Mouse (Mus musculus): ENCODE measurements around the gene Adssl1. TPM values are rescaled to one million over a fixed set of nuclear protein-coding genes. Genes with fewer than 3 reads are reported as not detected.

Gene Adssl1
- polyA plus RNA-seq, 1 experiment, result 0.90 TPM

DNA sequence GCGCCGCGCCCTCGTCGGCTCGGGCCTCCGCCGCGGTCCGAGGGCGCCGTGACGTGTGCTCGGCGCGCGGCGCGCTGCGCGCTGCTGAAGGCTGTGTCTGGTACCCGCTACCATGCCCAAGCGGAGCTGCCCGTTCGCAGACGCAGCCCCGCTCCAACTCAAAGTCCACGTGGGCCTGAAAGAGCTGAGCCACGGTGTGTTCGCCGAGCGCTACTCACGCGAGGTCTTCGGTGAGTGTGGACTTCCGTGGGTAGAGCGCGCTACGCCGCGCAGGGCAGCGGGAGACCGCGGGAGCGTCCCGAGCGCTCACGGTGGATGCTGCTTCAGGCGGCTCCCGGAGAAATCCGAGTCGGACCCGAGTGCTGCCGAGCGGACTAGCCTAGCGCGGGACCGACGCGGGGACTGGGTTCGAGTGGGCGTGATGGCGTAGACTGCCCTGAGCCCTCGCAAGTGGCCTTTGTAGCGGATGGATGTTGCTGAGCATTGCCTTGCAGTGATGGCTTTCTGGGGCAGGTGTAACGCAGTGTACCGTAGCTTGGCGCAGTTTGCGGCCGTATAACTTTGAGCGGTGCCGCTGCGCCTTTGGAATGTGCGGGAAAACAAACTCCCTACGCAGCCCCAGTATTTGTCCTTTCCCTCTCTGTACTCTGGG is 25.1 kb downstream of the Adssl1 start:
- WGBS, result under 1% methylated on average over 75 of the region's 75 CpGs
- no peak for DNase-seq (ENCODE audit: low read depth, low spot score)

DNA sequence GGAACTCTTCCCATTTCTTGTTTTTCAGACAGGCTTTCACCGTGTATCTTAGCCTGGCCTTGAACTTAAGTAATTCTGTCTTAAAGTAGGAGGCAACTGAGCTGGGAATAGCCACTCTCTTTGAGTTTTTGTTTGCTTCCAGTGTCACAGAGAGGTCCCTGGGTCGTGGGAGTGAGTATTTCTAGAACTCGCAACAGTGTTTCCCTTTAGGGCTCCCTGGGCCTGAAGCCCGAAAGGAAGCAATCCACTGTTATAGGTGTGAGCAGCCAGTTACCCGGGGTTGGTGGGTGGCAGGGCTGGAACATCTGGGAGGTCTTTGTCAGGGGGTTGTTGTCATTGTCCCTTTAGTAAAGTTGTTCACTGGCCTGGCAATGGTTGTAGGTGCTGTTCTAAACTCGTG is 26.3 kb downstream of the Adssl1 start:
- no peak for DNase-seq (ENCODE audit: low read depth, low spot score)
- 36% methylated on average over 6 of the region's 6 CpGs for WGBS

DNA sequence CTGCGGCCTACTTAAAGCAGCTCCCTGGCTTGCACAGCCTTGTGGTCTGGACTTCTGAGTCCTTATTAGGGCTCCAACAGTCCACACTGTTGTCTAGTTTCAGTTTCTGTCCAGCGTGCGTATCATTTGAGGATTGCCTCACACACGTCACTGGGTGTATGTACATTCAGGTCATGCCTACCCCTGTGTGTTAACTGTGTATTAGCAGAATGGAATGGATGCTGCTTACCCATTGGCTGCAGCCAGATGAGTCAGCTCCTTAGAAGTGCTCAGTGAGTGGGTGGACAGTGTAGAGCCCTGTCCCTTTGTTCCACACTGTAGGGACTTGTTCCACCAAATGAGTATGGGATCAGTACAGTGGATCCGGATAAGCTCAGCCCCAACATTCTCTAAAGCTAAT is 28.2 kb downstream of the Adssl1 start:
- DNase-seq (ENCODE audit: low read depth, low spot score), result no peak
- 84% methylated on average over 5 of the region's 5 CpGs for WGBS

DNA sequence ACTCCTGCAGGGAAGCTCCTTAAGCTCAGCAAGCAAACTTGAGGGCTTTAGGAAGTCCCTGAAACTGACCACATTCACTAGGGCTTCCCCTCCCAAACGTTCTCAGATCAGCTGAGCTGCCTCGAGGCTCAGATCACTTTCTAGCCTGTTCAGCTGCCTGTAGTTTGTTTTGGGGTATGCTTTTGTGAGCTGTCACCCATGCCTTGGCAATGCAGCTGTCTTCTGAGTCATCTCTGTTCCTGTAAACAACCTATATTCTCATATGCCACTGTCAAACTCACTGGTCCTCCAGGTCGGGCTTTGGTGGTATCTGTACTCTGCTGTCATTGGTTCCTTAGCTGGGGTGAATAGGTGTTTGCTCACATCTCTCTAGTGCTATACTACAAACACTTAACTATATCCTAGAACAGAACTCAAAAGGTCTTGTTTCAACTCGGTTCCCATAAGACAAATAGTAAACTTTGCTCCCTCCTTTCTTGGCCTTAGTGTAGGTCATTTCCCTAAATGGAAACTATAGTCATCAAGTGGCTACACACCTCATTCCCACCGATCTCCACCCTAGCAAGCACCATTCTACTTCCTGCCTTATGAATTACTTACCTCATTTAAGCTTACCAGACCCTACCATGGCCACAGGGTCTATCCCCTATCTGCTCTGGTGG is 32.1 kb downstream of the Adssl1 start:
- 47% methylated on average over 5 of the region's 5 CpGs for WGBS
- no peak for DNase-seq (ENCODE audit: low read depth, low spot score)

DNA sequence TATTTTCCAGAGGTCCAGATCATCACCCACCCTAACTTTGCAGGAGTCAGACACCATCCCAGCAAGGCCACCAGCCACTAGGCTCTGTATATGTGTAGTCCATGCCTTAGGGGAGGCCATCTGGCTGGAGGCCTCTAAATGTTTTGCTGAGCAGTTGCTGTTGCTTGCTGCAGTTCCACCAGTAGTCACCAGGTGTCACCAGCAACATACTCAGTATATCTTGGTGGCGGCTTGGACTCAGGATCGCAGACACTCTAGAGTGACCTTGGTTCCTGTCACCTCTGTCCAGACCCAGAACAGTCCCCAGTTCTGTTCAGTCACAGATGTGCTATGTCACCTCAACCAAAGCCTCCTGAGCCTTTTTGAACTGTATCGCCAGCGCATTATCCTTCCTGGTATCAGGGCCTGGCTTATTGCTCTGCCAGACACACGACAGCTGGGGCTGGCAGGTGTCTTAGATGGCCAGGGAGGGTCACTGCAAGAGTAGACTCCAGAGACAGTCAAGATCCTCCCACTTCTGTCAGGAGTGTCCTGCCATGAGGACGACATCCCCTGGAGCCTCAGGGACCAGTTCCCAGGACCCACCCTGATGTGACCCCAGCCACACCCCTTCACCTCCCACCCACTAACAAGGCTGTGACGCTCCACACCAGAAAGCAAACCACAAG is 33.4 kb downstream of the Adssl1 start:
- WGBS, result 24% methylated on average over 7 of the region's 7 CpGs

DNA sequence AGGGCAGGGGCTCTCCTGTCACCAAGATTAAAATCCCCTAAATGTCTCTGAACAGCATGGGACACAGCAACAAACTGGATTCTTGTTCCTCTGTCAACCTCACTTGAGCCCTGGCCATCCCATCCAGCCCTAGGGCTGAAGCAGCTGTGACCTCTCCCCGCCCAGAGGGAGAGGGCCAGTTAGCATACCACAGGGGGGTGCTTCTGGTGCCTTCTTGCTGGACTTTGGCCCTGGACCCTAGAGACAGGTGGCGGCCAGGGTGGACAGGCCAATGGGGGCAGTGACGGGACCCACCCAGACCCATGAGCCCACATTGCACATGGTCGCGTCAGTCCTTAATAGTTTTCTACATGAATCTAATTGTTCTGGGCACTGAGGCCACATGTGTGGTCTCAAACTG is 34.2 kb downstream of the Adssl1 start:
- no peak for DNase-seq (ENCODE audit: low read depth, low spot score)
- 95% methylated on average over 5 of the region's 5 CpGs for WGBS

More for the DNA sequence above, 33.4 kb downstream of the Adssl1 start:
- DNase-seq (ENCODE audit: low read depth, low spot score), result no peak

DNA sequence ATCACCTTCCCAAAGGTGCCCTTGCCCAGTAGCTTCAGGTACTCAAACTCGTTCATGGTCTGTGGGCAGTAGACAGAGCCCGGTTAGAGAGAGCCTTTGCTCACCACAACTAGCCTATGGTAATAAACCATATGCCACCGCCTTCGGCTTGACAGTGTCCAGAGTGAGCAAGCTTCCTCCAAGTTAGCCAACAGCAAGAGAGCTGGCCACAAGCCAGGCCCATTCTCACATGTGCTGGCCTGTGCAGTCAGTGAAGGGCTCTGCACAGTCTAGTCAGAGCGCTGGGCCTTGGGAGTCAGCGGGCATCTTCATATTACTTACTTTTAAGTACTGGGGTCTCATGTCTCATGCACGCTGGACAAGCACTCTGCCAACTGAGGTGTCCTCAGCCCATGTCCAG is 38.8 kb downstream of the Adssl1 start:
- WGBS, result 73% methylated on average over 7 of the region's 7 CpGs
- DNase-seq (ENCODE audit: low read depth, low spot score), result no peak

DNA sequence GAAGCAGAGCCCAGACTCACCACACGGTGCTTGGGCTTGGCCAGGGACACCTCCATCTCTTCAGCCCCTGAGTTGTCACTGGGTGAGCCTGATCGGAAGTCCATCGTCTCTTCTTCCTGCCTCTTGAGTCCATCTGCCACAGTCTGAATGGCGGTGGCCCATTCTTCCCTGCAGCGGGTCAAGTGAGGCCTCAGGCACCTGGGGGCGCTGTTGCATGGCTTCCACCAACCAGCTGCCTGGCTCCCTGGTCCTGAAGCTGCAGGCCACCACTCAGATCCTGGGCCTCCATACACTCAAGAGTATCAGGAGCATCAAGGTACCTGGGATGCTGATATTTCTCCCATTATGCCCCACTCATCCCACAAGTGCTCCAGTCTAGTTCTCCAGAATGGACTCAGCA is 39.3 kb downstream of the Adssl1 start:
- 83% methylated on average over 6 of the region's 6 CpGs for WGBS
- DNase-seq (ENCODE audit: low read depth, low spot score), result no peak

DNA sequence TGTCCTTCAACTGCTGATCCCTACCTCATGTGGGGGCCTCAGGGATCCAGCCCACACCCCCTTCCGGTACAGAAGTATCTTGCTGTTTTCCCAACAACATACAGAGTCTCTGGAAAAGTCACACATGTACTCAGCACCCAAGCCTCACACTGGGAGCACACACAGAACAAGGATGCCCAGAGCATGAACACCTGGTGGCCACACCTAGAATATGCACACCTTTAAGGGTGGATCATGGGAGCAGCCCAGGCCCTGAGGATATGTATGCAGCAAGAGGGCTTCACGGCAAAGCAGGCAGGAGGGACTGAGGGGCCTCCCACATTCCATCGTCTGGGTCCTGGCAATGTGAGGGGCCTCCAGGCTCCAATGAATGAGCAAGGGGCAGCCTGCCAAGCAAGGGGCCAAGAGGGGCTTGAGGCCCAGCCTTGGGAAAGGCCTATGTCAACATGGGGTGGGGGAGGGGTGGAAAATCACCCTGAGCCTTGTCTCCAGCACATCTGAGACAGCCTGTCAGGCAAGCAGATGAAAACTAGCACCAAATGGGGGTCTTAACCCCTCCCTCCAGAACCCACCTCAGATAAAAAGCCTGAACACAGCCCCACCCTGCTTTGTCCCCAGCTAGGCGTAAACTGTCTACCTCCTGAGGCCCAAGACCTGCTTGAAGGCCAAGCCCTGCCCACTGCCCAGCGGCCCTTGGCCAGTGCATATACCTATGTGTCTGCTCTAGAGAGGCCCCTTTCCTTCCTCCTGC is 40.9 kb downstream of the Adssl1 start:
- whole genome bisulfite sequencing, result 46% methylated on average over 5 of the region's 5 CpGs
- no peak for DNase-seq (ENCODE audit: low read depth, low spot score)

DNA sequence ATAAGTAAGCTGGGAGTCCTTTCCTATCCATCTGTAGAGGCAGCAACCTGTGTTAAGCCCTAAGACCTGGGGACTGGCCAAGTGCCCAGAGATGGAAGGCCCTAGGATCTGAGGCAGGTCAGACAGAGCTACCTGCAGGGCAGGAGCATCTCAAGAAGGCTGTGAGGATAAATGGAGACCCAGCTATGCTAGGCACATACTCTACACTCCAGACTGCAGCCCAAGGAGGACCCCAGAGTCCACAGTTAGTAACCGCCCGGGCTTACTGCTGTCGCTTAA is 41.4 kb downstream of the Adssl1 start:
- DNase-seq (ENCODE audit: low read depth, low spot score), result no peak
- 93% methylated on average over 3 of the region's 3 CpGs for WGBS

DNA sequence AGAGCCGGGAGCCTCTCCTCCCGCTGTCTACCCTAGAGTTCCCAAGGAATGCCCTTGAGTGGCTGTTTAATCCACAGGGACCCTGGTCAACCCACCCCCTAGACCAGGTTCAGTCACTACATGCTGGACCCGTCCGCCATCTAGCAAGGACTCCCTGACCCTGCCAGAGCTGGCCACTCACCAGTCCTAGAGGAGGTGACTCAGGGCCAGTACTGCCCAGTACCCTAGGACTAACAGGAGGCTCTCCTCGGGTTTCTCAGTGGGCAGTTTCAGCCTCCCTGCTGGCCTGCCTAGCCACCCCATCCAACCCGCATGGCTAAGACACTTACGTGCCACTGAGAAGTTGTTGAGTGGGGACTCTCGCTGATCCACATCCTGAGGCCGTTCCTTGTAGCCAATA is 42.0 kb downstream of the Adssl1 start:
- DNase-seq (ENCODE audit: low read depth, low spot score), result no peak
- WGBS, result 80% methylated on average over 9 of the region's 9 CpGs

DNA sequence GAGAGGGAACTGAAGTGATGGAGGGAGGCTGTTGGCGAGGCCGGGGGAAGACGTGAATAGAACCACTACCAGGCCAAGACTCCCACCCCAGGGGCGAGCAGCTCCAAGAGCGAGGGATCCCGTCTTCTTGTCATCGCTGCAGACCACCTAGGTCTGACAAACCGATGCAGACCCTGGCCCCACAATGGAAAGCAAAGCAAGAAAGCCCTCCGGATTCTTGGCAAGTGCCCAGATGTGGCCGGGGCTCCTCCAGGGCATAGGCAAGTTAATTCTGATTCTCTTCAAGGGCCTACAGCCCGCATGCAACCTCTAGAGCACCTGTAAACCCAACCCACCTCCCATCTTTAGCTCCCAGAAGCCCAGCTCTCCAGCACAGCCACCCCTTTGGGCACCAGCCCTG is 43.5 kb downstream of the Adssl1 start:
- no peak for DNase-seq (ENCODE audit: low read depth, low spot score)
- 89% methylated on average over 11 of the region's 11 CpGs for WGBS

DNA sequence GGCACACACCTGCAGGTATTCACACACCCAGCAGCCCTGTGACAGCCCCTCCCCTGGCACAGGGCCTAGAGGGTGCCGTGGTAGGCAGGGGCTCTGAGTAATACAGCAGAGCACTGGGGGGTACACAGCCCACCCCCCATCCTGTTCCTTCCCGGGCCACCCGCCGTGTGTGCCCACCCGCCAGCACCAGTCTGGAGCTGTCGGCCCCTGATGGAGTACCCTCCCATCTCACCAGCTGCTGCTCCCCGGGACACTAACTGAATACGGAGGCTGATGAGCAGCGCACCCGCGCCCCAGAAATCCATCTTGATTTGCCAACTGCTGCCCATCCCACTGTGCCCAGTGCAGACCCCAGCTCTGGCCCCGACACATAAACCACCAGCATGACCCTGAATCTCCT is 43.9 kb downstream of the Adssl1 start:
- no peak for DNase-seq (ENCODE audit: low read depth, low spot score)
- WGBS, result 89% methylated on average over 12 of the region's 12 CpGs

DNA sequence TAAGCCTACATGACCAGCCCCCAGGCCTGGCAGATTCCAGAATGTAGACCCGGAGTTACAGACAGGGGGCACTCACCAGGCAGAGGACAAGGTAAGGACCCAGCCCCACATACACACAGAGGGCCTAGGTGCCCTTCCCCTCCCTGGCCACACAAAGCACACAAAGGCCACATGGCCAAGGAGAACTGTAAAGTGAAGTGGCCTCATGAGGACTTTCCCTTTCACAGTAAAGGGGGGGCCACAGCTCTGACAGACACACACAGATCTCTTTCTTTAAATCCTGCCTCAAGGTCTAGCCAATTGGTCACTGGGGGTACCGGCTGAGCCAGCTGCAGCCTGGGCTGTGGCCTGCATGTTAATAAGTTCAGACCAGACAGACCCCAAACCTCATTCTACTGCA is 44.3 kb downstream of the Adssl1 start:
- DNase-seq (ENCODE audit: low read depth, low spot score), result no peak
- 63% methylated on average over 2 of the region's 2 CpGs for WGBS

DNA sequence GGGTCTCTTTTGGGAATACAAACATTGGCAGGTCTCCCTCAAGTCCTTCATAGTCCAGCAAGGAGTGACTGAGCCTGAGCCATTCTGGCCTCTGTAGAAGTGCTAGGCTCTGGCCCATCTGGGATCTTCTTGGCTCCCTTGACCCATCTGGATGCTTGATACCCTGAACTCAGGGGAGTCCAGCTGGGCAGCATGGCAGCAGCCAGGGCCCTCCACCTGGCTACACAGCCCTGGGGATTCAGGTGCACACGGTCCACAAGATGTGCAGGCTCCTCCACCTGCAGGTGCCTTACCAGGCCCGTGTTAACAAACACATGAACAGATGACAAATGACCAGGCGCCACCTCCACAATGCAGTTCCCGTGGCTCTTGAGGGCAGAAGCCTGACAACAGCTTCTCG is 44.8 kb downstream of the Adssl1 start:
- WGBS, result 50% methylated on average over 5 of the region's 5 CpGs
- DNase-seq (ENCODE audit: low read depth, low spot score), result no peak

DNA sequence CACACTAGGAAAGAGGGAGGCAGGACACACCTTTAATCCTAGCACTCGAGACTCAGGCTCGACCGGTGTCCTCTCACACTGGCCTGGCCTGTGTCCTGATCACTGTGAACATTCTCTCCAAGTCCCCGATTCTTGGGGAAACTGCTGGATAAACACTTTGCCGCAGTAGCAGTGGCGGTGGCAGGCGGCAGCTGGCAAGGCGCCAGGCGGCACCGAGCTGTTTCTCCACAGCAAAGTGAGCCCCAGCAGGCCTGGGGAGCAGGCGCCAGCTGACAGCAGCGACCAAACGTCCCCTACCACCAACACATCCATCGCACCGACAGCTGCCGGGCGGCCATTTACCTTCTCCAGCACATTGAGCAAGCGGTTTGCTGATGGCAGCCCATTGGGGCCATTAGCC is 45.6 kb downstream of the Adssl1 start:
- 27% methylated on average over 18 of the region's 18 CpGs for WGBS
- no peak for DNase-seq (ENCODE audit: low read depth, low spot score)

DNA sequence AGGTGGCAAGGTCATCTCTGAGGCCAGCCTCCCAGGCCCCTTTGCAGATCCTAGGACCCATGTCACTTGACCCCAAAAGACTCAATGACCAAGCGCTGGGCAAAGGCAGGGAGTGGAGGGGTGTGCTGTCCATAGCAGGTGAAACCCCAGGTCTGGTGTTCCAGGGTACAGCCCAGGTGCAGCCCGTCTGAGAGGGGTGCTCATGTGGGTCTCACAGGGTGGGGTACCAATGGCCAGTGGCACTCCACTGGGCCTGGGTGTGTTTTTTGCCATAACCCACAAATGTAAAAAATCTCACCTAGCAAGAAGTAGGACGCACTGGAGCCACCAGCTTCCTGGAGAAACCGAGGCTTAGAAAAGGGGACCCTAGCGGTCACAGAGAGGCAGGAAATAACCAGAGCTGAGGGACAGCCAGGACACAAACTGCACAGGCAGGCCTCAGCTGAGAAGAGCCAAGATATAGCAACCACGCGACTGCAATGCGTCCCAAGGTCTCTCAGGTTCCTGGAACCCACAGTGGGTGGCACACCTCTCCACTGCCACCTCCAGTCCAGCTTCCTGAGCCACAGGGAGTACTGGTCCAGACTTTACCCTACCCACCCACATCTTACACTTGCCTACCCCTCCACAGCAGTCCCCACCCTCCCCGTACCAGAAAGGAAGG is 46.2 kb downstream of the Adssl1 start:
- 80% methylated on average over 9 of the region's 9 CpGs for WGBS
- no peak for DNase-seq (ENCODE audit: low read depth, low spot score)

DNA sequence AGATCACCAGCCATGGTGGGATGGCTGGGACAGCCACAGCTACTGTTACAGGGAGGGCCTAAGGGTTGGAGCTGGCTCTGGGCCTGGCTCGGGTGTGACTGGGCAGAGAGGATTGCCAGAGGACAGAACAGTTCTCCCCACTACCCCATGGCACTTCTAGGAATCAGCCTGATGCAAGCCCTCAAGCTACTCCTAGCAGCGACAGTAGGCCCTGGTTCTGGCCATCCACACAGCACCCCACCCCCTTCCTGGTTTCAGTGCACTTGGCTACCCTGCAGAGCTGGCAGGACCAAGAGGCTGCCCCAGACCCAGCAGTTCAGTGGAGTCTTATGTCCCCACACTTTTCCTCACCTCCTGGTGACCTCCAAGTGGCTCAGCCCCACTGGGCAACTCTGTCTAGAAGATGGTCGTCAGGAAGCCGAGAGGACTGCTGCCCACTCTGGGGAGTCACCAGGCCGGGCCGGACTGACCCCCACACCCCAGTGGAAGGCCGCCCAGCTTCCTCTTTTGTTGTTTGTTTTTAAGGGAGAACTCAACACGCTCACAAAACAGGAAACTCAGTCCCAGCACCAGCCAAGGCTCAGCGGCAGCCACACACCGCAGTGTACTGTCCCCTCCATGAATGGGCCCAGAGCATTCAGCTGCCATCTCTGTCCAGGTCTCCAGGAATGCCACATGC is 47.9 kb downstream of the Adssl1 start:
- WGBS, result 65% methylated on average over 10 of the region's 10 CpGs
- no peak for DNase-seq (ENCODE audit: low read depth, low spot score)

DNA sequence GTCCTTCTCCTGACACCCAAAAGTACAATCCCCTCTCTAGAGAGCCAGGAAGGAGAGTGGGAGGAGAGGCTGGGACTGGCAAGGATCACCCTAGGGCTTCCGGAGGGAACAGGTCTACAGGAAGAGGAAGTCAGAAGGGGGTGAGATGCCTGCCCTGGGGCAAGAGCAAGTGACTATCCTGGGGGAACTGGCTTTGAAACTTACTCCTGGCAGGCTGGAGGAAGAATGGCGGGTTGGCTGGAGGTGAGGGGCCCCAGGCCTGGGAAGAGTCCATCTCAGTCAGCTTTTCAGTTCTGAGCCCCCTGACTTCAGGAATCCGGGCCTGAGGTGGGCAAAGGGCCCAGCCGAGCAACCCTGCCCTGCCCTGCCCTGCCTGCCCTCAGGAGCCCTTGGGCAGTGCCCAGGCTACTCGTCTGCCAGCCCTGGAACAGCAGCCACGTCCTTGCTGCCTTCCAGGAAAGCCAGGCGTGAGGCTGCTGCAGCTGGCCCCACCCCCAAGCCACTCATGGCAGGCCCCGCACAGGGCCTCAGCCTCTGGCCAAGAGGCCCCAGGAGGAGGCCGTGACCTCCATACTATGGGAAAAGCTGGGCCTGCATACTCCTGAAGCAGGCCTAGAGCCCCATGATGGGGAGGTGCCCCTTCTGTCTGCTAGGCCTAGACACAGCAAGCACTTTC is 51.0 kb downstream of the Adssl1 start:
- 42% methylated on average over 9 of the region's 9 CpGs for WGBS

More for the DNA sequence above, 51.0 kb downstream of the Adssl1 start:
- DNase-seq (ENCODE audit: low read depth, low spot score), result no peak
